Mouse (Mus musculus) bone marrow macrophage, adult 2 months (primary cell): ENCODE results near the gene Haao. TPM values are rescaled to one million over a fixed set of nuclear protein-coding genes. Genes with fewer than 3 reads are reported as not detected.
A peak's percentile ranks its signal among the peaks of the same experiment; 100 is the strongest.

Experiments
- H3K27ac ChIP-seq: 2 replicates; pipeline ENCODE4 v1.5.1; 2012; ENCODE audit warnings: low read depth, low read length; ENCODE audit not compliant: insufficient read depth
- H3K4me1 ChIP-seq: 2 replicates; pipeline ENCODE4 v1.6.1; 2012; ENCODE audit warnings: low read length; ENCODE audit not compliant: control insufficient read depth, insufficient read depth
- H3K4me3 ChIP-seq: 2 replicates; pipeline ENCODE4 v1.5.1; 2012; ENCODE audit warnings: mild to moderate bottlenecking, low read length, moderate library complexity; ENCODE audit not compliant: insufficient read depth
- CTCF ChIP-seq: IDR thresholded peaks from 2 replicates; pipeline ENCODE4 v1.5.1; 2012; ENCODE audit warnings: low read depth, mild to moderate bottlenecking, low read length, moderate library complexity
- POLR2A ChIP-seq: IDR thresholded peaks from 2 replicates; pipeline ENCODE4 v1.6.1; 2012; ENCODE audit warnings: mild to moderate bottlenecking, low read depth, low read length, borderline replicate concordance
- polyA plus RNA-seq: library from polyadenylated mRNA; stranded (reverse); fragments of >200 nt; gene quantifications from 2 replicates; pipeline ENCODE4 v1.2.4, GENCODE M21; 2012; ENCODE audit not compliant: missing spikeins, insufficient read depth, insufficient read length

Haao gene
- polyA plus RNA-seq, 1 experiment = 1.6 TPM

DNA sequence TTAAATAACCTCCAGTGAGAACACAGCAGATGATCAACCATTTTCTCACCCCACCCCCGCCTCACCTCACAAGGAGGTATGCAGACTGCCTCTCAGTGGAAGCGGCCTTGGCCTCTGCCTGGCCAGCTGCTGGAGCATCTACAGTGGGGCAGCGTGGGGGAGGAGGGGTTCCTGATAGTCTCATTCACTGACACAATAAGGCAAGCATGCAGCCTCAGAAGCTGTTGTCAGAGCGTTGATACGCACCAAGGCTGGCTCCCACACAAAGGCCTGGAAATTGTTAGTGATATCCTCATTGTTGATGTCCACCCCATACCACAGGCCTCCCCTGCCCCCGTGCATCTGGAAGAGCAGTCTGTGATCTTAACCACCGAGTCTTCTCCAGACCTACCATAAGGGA lies 4.0 kb downstream of the Haao start:
- Histone ChIP-seq H3K27ac (no peak overlapping the region), H3K4me3 (no peak overlapping the region), H3K4me1 (peaks cover 17% of the 10 kb centered on the region)
- TF ChIP-seq POLR2A (no peak), CTCF (no peak)

GRCm38 (mm10) chr17:83841011-83841410 lies 6.8 kb downstream of the Haao start:
- H3K4me3 ChIP-seq = no peak overlapping the region
- H3K4me1 ChIP-seq = peaks cover 5% of the 10 kb centered on the region
- TF ChIP-seq POLR2A (no peak), CTCF (no peak)
- H3K27ac ChIP-seq = no peak overlapping the region

DNA sequence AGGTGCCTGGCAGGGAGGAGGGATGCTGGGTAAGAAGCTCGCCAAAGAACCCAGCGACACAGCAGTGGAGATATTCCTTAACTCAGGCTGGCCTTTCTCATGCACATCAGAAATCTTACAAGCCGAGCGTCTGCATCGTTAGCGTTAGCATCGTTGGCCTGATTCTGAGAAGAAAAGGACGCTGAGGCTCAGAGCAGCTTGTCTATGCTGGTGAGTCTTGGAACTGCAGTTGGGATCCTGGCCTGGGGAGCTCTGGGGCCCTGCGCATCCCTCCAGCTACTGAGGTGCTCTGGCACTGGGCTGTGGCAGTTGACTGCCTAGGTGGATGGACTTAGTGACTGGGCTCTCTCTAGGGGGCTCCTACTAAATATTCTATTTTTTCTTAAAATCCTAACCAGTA lies 8.6 kb downstream of the Haao start:
- Histone ChIP-seq H3K27ac (no peak overlapping the region), H3K4me1 (no peaks in the 10 kb centered on the region), H3K4me3 (no peak overlapping the region)
- TF ChIP-seq CTCF = no peak
- TF ChIP-seq POLR2A = no peak

DNA sequence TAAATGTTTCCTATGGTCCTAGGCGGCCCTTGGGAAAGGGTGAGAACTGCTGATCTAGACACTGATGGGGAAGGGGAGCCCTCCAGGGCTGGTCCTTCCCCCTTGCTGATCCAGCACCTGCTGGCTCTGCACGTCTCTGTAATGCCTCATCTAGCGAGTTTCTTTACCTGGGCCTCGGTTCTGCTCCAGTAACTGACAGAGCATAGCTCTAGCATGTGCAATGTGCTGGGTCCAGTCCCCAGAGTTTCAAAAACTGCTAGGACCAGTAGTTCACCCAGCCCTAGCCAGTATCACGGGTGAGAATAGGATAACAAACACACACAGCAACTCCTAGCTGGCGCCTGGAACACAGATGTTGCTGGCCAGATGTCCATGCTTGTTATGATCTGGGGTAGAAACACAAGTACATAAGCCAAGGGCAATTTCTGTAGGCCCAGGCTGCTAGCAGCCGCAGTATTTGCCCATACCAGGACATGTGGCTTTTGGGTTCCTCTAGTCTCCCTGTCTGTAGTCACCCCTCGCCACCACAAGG lies 10.0 kb downstream of the Haao start:
- no peak overlapping the region for H3K27ac ChIP-seq
- no peaks in the 10 kb centered on the region for H3K4me1 ChIP-seq
- no peak overlapping the region for H3K4me3 ChIP-seq
- TF ChIP-seq POLR2A (no peak), CTCF (no peak)

DNA sequence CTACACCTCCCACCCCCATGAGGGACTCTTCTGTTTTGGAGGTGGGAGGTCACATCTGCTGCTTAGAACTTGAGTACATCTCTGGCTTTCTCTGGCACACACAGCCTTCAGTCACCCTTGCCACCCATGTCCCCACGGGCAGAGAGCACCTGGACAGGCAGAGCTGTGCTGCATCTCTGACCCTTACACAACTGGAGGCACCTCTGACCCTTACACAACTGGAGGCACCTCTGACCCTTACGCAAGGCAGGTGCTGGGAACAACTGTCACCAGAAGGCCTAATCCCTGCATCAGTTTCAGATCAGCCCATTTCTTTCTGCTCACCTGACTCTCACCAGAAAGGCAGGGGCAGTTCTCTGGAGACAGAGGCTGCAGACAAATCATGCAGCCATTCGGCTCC lies 11.7 kb downstream of the Haao start:
- Histone ChIP-seq H3K27ac (no peak overlapping the region), H3K4me3 (no peak overlapping the region), H3K4me1 (peaks cover 9% of the 10 kb centered on the region)
- TF ChIP-seq CTCF (no peak), POLR2A (no peak)

DNA sequence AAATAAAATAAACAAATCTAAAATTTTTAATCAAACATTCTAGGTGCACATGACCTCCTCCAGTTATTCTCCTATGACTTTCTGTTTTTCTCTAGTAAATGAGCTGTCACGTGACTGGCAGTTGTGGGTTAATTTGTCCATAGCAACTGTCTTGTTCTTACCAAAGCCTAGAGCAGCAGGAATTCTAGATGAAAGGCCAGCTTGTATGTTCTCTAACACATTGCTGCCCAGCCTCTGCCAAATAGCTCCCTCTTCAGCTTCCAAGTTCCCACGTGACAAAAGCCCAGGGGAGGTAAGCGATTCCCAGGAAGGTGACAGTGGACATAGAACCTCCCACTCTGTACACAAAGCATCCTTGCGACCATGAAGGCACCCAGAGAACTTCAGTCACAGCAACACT lies 13.6 kb downstream of the Haao start:
- Histone ChIP-seq H3K27ac (no peak overlapping the region), H3K4me1 (peaks cover 26% of the 10 kb centered on the region), H3K4me3 (no peak overlapping the region)
- no peak for TF ChIP-seq POLR2A
- no peak for TF ChIP-seq CTCF

GRCm38 (mm10) chr17:83830616-83831292 lies 17.0 kb downstream of the Haao start:
- Histone ChIP-seq H3K27ac (peak overlapping the region; percentile 66), H3K4me3 (no peak overlapping the region), H3K4me1 (peaks cover 29% of the 10 kb centered on the region)
- TF ChIP-seq CTCF (no peak), POLR2A (no peak)

- Histone ChIP-seq H3K4me1 (peaks cover 29% of the 10 kb centered on the region), H3K27ac (0 out of 2 replicates have a peak overlapping the region, but pooled peaks have one; percentile 2), H3K4me3 (no peak overlapping the region)
- TF ChIP-seq POLR2A = no peak
- TF ChIP-seq CTCF = no peak
Measured at GRCm38 (mm10) chr17:83829356-83829755, 18.4 kb downstream of the Haao start.

GRCm38 (mm10) chr17:83823835-83824234 lies 23.9 kb downstream of the Haao start:
- H3K4me1 ChIP-seq = peaks cover under 1% of the 10 kb centered on the region; the same call in 1 of the 2 replicates
- H3K4me3 ChIP-seq = no peak overlapping the region
- no peak overlapping the region for H3K27ac ChIP-seq
- TF ChIP-seq CTCF = no peak
- no peak for TF ChIP-seq POLR2A

- Histone ChIP-seq H3K4me1 (no peaks in the 10 kb centered on the region), H3K27ac (no peak overlapping the region), H3K4me3 (no peak overlapping the region)
- TF ChIP-seq CTCF = no peak
- no peak for TF ChIP-seq POLR2A
Measured at GRCm38 (mm10) chr17:83821876-83822275, 25.9 kb downstream of the Haao start.
